Mouse (Mus musculus): ENCODE data around the gene Gpr139. TPM values are rescaled to one million over a fixed set of nuclear protein-coding genes. Genes with fewer than 3 reads are reported as not detected.

Gpr139 gene
- not detected in 2 replicates for total RNA-seq (2017)

GRCm38 (mm10) chr7:119184341-119185143 is at the start of gene Gpr139:
Gene Gpr139 (minus strand): TSS chr7:119184603.
- no peak for ATAC-seq (ENCODE audit: extremely low read depth, insufficient number of reproducible peaks, low FRiP score, poor library complexity, severe bottlenecking)

- no peak for ATAC-seq (ENCODE audit: extremely low read depth, insufficient number of reproducible peaks, low FRiP score, poor library complexity, severe bottlenecking)
Observed at GRCm38 (mm10) chr7:119230971-119231370, 46.6 kb upstream of the Gpr139 start.

DNA sequence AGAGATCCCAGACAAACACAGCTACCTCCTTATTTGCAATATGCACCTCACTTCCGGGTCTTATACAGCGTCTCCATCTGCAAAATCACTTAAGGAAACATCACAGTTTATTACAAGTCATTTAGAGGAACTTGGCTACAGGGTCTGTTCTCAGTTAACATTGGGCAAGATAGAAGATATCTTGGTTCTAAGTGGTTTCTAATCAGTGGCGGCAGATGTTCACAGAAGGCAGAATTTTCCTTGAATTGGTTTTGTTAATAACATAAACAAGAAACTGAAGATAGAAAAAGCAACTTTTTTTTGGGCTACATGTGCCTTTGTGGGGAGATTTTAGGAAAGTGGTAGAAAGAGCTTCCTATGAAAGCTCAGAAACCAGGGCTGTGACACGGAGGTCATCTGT is 38.3 kb upstream of the Gpr139 start:
- ATAC-seq (ENCODE audit: extremely low read depth, insufficient number of reproducible peaks, low FRiP score, poor library complexity, severe bottlenecking) = no peak

DNA sequence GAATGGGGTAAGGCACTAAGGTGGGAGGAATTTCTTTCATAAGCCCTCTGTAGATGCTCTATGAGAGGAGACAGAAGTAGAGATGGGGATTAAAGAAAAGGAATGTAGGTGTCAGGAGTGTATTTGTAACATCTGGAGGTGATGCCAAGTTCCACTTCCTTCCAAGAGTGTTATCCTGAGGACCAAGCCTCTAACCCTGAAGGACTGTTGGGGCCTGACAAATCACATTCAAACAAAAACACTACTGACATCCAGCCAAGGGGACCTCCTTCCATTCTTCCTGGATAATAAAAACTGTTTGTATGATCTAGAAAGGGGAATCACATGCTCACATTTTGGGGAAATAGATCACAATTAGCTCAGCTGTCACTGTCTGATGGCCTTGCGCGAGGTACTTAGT is 34.7 kb upstream of the Gpr139 start:
- ATAC-seq (ENCODE audit: extremely low read depth, insufficient number of reproducible peaks, low FRiP score, poor library complexity, severe bottlenecking) = no peak

- no peak for ATAC-seq (ENCODE audit: extremely low read depth, insufficient number of reproducible peaks, low FRiP score, poor library complexity, severe bottlenecking)
Observed at GRCm38 (mm10) chr7:119207251-119207650, 22.8 kb upstream of the Gpr139 start.

GRCm38 (mm10) chr7:119186374-119186773 is 2.0 kb upstream of the Gpr139 start:
- ATAC-seq (ENCODE audit: extremely low read depth, insufficient number of reproducible peaks, low FRiP score, poor library complexity, severe bottlenecking) = no peak

GRCm38 (mm10) chr7:119185181-119185940 is 958 bp upstream of the Gpr139 start:
- no peak for ATAC-seq (ENCODE audit: extremely low read depth, insufficient number of reproducible peaks, low FRiP score, poor library complexity, severe bottlenecking)

DNA sequence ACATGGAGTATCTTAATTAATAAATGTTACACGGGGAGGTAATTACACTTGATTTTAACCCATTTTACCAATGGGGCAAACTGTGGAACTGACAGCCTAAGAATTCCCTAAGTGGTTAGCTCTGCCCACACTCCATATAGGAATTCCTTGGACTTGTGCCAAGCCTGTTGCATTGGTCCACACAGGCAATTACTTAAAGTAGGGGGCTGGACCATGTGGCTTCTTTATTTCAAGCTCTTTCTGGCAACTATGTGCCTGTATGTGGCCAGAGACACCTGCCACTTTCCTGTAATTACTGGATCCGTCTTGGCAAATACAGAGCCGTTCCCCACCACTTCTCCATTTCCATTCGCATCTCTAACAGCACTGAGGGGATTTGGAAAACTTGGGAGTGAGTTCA is 3.4 kb downstream of the Gpr139 start:
- no peak for ATAC-seq (ENCODE audit: extremely low read depth, insufficient number of reproducible peaks, low FRiP score, poor library complexity, severe bottlenecking)

DNA sequence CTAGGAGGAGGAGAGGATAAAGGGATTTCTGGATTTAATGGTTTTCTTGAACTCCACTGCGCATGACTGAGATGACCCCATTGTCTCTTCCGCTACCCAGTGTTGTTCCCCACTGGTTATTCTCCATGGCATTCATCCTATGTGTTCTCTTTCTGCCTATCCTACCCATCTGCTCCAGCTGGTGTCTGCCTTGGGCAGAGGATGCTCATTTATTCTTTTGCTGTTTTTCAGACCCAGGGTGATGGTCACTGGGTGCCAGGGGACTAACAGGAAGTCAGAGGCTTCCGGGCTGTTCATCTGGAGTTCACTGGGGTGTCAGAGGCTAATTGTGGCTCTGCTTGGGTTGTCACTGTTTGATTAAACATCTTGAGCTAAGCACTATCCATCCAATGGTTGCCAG is 24.4 kb downstream of the Gpr139 start:
- ATAC-seq (ENCODE audit: extremely low read depth, insufficient number of reproducible peaks, low FRiP score, poor library complexity, severe bottlenecking) = no peak

DNA sequence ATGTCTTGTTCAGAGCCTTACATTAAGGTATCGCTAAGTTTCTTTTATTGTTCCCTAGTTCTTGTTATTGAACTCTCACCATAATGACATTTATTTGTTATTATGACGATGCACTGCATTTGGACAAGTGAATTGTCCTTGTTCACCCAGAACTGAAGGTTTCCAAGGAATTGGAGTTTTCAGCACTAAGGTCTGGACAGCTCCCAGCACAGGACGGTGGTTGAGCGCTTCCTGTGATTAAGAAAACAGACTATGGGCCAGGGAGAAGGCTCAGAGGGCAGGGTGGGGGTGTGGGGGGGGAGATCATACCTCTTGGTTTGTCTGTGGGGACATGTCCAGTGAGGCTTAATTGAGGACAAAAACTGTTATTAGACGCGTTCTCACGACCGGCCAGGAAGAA is 72.6 kb downstream of the Gpr139 start:
- no peak for ATAC-seq (ENCODE audit: extremely low read depth, insufficient number of reproducible peaks, low FRiP score, poor library complexity, severe bottlenecking)

GRCm38 (mm10) chr7:119105878-119106277 is 78.5 kb downstream of the Gpr139 start:
- ATAC-seq (ENCODE audit: extremely low read depth, insufficient number of reproducible peaks, low FRiP score, poor library complexity, severe bottlenecking) = no peak

GRCm38 (mm10) chr7:119096583-119096982 is 87.8 kb downstream of the Gpr139 start:
- no peak for ATAC-seq (ENCODE audit: extremely low read depth, insufficient number of reproducible peaks, low FRiP score, poor library complexity, severe bottlenecking)

Other genes with a start within 250 kb of the Gpr139 start
- gene Gprc5b, start 189.4 kb downstream of the Gpr139 start, total RNA-seq (2017) = 0.25 and 0.93 TPM in 2 replicates

All from neutrophil, adult 5-6 weeks (primary cell).